Mouse (Mus musculus) ZHBTc4 (cell line): Measurements from ENCODE around the gene Asxl1.
A peak's percentile ranks its signal among the peaks of the same experiment; 100 is the strongest.

Experiments
- DNase-seq: peaks from one replicate; pipeline ENCODE4 v3.0.0-alpha.2; 2011; ENCODE audit warnings: low read depth, low spot score

The Asxl1 gene

DNA sequence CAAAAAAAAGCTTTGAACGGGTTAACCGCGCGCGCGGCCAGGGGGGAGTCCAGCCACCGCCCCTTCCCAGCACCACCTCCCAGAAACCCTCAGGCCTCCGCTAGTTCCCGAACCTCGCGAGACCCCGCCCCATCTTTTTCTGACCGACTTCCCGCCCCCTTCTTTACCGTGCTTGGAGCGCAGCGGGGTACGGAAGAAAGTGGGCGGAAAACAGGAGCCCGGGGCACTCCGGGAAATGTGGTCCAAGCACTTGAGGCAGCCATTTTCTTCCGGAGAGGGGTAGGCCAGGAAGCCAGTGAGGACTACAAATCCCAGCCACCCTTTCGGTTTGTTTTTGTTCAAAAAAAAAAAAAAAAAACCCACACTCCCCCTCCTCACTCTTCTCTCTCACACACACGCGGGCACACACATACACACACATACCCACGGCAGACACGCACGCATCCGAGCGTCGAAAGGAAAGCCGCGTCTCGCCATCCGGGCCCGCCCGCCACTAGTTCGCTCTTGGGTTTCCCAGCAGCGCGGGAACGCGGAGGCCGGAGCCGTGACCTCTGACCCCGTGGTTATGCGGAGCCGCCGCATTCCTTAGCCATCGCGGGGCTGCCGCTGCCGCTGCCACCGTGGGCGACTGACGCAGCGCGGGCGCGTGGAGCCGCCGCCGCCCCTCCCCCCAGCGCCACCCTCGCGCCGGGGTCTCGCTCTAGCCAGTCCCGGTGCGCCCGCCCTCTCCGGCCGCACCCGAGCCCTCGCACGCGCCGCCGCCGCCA is at the start of gene Asxl1:
Asxl1 (plus strand) TSS at position 376 of the 767 bp plus-strand sequence.
- peak; percentile 100 for DNase-seq

DNA sequence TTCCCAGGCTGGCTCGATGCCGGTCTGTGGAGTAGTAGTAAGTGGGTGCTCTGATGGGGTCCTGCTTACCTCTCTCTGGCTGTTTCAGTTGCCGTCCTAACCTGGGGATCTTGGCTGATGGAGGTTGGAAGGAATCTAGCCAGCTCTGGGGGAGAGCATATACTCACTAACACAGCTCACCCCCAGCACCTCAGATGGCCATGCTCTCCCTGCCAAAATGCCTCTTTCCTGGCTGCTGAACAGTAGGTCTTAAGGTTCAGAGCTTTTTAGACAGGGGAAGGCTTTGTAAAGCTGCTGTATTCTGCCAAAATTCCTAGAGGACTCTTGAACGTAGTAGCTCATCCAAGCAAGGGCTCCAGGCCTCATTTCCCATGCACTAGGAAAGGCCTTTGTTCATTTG is 47.9 kb upstream of the Asxl1 start:
- no peak for DNase-seq

DNA sequence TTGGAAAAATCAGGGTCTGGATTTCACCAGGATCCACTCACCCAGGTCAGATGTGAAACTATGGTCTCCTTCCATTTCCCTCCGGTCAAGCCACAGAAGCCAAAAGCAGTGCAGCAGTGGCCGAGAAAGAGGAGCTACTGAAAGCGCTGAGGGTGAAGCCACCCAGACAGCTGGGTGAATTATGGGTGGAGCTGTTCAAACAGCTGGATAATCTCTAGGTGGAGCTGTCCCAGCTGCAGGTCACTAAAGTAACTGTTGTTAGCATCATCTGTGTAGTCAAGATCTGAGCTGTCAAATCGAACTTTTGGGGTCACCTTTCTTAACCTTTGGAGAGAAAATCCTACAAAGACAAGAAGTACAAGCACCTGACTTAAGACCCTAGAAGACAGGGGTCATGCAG is 47.2 kb upstream of the Asxl1 start:
- DNase-seq, result no peak

GRCm38 (mm10) chr2:153298863-153299262 is 46.8 kb upstream of the Asxl1 start:
- DNase-seq, result no peak

DNA sequence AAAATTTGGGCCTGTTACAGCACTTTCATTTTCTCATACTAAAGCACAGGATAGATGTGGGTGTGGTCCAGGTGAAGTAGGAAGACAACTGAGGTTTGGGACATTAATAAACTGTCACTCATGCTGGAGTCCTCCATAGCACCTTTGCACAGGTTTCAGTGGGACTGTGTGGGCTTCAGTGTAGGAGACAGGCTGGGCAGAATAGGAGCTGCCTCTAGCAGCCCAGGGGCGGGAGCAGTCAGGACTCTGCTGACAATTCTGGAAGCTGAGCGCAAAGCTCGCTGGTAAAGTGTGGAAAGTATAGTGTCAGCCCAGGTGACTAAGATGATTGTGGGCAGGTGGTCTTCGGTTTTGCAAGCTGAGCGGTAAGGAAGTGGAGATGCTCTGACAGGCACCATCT is 44.5 kb upstream of the Asxl1 start:
- no peak for DNase-seq

GRCm38 (mm10) chr2:153305240-153305639 is 40.4 kb upstream of the Asxl1 start:
- DNase-seq, result peak; percentile 29

DNA sequence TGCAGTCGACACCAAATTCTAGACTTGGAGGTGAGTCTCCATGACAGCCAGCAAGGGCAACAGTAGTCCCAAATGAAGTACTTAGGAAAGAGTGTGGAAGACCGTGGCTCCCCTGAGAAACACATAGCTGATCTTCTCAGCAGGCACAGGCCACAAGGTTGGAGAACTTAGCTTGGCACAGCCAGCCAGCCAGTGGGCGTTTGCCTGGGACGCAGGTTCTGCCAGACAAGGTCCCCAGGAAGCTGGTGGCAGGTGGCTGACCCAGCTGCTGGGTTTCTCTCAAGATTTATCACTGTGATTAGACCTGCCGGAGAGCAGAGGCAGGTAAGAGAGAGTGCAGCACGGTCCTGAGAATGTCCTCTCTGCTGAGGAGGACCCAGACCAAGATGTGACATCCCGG is 37.0 kb upstream of the Asxl1 start:
- DNase-seq, result no peak

- DNase-seq, result no peak
These were observed 36.5 kb upstream of the Asxl1 start for GRCm38 (mm10) chr2:153309106-153309505.

DNA sequence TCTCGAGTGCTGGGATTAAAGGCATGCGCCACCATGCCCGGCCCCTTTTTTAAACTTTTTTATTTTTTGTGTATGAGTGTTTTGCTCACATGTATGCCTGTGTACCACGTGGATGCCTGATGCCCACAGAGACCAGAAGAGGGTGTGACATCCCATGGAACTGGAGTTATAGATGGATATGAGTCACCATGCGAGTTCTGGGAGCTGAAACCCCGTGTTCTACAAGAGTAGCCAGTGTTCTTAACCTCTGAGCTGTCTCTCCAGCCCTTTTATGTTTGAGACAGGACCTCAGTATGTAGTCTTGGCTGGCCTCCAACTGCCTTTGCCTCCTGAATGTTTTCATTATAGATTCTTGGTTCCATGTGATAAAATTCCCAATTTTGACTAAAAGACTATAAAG is 35.4 kb upstream of the Asxl1 start:
- no peak for DNase-seq

DNA sequence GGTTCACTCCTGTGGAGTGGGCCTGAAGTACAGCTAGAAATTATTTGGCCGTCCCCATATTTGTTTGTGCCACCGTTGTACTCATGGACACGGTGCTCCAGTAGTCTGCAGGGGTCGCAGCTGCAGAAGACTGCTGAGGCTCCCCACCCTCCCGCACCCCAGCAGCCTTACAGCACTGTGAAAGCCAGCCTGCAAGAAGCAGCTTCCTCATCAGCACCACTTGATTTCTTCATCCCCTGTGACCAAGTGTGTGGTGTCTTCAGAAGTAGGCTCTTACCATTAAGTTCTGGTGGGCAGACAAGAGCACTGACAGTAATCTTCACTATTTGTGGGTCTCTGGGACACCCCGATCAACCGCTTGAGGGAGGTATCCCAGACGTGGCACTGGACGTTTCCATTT is 32.7 kb upstream of the Asxl1 start:
- no peak for DNase-seq

DNA sequence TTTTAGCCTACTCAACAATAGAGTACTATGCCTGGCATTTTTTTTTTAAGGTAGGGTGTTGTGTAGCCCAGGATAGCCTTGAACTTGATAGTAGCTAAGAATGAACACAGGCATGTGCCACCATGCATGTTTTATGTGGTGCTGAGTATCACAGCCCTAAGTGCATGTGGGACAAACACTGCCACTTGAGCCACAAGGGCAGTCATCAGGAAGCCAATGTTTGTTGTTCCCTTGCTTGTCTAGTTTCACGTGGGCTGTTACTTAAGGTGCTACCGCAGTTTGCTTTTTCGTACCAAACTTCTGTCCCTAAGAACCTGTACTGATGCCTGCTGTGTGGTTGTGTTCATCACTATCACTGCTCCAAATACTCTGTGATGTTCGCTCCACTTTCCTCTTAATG is 27.2 kb upstream of the Asxl1 start:
- no peak for DNase-seq

- DNase-seq, result no peak
These were observed 26.5 kb upstream of the Asxl1 start for GRCm38 (mm10) chr2:153319036-153319643.

DNA sequence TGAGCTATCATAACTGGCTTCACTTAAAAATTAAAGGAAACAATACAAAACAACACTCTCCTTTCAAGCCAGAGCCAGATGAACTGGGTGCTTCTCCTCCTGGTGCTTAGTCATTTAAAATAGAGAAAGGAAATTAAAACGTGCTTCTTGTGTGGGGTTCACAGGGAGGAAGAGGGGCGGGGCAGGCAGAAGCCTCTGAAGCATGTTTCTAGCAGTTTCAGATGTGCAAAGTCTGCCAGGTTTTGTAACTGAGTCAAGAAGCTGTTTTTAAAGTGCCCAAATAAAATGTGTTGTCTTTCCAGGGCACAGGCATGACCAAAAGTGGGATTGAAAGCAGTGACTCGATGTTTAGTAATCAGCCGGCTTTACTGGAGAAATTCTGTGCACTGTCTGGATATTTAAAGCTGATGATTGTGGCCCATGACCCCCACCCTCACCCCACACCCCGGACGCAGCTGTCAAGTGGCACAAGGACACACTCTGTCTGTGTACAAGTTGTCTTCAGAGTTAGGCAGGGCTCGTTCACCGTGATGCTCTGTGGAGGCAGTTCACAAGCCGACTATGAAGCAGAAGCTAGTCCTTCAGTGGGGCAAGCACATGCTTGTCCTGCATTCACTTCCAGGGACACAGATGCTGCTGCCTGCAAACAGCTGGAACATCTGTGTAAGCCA is 19.8 kb upstream of the Asxl1 start:
- DNase-seq, result no peak

- DNase-seq, result no peak
These were observed 13.4 kb upstream of the Asxl1 start for GRCm38 (mm10) chr2:153332271-153332670.

DNA sequence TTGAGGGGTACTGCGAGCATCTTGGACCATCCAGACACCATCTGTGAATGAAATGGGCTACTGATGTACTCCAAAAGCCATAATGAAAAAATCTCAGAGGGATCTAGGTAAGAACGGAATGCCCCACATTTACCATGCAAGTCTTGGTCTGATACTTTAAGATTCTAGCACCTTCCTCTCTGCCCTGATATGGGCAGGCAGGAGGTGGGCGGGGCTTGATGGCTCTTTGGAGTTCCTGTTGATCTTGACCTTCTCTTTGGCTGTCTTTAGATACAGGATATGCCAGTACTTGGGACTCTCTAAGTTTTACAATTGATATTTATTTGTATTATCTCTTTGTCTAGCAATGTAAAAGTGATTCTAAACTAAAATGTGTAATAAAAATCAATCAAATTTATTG is 12.6 kb upstream of the Asxl1 start:
- peak; percentile 32 for DNase-seq

GRCm38 (mm10) chr2:153333822-153334232 is 11.8 kb upstream of the Asxl1 start:
- no peak for DNase-seq

DNA sequence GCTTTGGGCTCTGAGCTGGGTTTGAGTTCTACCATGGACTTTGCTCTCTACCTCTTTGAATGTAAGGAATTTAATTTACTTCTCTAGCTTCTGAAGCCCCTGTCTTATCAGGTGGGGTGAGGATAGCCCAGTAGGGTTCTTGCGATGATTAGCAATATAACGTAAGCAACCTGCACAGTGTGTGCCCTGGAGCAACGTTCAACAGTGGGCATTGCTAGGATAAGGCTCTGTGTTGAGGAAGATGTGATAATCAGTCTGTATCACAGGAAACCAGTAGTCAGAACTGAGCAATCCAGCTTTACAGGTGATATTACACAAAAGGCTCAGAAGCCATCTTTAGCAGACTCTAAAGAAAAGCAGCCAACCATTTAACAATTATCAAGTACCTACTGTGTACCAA is 11.3 kb upstream of the Asxl1 start:
- DNase-seq, result no peak

- no peak for DNase-seq
These were observed 9.5 kb upstream of the Asxl1 start for GRCm38 (mm10) chr2:153336117-153336516.

DNA sequence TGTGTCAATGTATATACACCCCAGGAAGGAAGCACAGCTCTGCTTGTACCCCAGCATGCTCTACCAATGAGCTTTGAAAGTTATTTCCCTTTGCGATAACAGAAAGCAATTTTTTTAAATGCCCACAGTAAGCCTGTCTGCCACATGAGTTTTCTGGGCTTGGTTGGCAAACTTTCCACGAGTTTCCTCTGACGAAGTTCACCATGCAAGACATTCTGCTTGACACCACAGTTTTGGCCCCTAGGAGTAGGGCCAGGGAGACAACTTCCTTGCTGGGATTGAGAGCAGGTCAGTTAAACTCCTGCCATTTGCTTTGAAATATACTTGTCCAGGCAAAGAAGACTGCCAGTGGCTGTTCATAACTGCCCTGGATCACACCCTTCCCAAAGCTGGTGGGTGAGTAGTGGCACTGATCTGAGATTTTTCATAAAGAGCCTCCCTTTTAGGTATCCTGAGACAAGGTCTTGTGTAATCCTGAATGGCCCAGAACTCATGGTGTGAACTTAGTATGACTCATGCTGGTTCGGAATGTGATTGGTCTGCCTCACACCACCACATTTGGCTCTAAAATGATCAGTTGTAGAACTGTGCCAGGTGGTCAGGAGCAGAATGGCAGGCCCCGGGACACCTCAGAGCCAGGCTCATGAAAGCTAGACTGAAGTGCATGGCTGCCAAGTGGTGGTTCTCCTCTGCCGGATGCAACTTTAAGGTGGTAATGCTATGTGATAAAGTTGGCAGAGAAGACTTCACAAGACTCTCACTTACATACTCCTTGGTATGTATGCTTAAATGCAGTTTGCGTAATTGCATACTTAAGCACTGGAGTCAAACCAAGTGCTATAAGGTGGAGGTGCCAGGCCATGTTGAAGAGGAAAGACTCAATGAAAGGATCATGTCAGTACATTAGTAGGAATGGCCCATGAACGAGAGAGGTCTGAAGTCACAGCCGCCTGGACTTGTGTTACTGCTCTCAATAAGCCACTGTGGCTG is 7.0 kb upstream of the Asxl1 start:
- no peak for DNase-seq

DNA sequence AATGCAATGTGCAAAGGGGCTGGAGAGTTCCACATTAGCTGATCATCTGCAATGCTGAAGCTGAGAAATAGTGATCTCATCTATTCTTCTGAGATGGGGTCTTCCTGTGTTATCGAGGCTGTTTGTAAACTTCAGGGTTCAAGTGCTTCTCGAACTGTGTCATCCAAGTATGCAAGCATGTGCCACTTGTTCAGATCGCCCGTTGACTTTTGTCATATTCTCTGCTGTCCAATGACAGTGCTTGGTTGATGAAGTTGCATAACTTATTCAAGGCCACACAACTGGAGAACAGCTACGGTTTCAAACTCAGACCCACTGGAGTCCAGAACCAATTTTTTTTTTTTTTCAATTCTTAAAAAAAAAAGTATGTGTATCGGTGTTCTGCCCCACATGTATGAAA is 3.5 kb upstream of the Asxl1 start:
- DNase-seq, result no peak

DNA sequence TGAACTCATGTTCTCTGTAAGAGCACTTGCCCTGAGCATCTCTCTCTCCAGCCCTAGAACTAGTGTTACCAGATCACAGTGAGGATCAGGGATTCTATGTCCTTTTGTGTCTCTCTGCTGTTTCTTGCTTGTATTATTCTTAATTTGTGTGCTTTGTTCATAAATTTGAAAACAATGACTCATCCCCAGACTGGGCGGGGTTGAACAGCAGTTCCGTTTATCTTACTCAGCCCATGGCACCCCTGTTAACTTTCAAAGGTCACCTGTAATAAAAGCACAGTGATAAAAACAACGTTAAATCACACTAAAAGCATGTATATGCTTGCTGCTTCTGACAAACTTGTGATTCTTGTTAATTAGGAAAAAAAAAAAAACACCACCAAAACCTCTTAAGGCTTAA is 3.0 kb upstream of the Asxl1 start:
- no peak for DNase-seq

GRCm38 (mm10) chr2:153343191-153343590 is 2.4 kb upstream of the Asxl1 start:
- no peak for DNase-seq
